Mouse (Mus musculus) urinary bladder, postnatal 4 days (tissue): ENCODE measurements around the gene Pofut2.
A peak's percentile ranks its signal among the peaks of the same experiment; 100 is the strongest.

Source experiments
- DNase-seq, 2 experiments: peaks; one replicate each; pipeline ENCODE4 v3.0.0; 2021 to 2022; ENCODE audit warnings: low spot score in 2 of 2

The Pofut2 gene

DNA sequence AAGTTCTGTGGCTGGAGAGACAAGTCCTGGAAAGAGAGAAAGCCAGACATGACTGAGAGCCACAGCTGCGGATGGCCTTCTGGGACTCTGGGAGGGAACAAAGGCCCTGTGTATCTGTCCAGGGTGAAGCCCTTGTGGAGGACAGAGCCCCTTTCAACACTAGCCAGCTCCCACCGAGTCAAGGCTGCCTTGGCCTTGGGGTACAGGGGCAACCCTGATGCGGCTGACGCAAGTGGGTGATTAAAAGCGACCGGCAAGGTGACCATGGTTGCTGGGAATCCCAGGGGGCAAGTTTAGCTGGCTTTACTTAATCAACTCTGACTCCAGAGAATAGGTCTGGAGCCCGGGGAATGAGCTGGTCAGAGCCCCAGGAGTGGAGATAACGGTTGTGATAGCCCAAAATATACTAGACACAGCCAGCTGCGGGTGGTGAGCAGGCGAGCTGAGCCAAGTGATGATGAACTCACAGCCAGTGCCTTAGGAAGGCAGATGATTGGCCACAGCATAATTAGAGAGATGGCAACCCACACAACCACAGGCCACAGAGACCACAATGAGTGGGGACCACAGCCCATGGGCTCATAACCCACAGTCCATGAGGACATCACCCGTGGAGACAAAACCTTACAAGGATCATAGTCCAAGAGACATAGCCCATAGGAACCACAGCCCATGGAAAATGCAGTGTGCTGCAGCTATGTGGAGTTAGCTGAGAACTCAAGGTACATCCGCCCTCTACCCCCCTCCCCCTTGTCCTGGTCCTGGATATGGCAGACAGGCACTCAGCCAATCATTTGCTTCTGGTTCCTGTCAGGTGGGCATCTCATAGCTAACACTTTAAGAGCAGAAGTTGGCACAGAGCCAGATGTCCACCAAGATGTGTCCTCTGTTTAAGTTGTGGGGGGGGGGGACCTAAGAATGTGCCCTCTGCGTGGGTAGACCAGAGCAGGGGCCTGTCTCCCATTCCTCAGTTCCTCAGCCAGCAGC, 29.1 kb upstream of the Pofut2 start:
- no peak for DNase-seq

DNA sequence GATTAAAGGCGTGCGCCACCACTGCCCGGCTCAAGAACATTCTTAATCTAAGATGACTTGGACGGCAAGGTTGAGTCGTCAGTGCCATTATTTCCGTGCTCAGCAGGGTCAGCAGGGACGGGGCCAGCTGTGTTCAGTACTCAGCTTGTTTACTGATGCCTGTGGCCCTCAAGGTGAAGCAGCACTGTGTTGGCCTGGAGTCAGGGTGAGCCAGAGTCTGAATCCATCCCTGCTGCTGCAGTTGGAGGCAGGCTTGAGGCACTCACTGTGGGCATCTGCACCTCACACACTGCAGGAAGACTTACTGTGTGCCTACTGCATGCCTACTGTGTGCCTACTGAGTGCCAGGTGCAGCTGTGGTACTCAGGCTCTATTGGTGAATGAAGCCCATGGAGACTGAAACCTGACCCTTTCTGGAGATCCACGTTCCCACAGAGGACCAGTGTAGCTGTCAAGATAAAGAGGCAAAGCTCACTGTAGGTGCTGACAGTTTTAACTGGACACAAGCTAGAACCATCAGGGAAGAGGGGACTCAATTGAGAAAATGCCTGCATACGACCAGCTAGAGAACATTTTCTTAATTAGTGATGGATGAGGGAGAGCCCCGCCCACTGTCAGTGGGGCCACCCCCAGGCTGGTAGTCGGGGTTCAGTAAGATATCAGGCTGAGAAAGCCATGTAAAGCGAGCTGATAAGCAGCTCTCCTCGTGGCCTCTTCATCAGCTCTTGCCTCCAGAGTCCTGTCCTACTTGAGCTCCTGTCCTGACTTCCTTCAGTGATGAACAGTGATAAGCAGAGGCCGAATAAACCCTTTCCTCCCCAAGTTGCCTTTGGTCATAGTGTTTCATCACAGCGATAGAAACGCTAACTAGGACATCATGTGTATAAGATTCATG, 26.9 kb upstream of the Pofut2 start:
- no peak for DNase-seq

DNA sequence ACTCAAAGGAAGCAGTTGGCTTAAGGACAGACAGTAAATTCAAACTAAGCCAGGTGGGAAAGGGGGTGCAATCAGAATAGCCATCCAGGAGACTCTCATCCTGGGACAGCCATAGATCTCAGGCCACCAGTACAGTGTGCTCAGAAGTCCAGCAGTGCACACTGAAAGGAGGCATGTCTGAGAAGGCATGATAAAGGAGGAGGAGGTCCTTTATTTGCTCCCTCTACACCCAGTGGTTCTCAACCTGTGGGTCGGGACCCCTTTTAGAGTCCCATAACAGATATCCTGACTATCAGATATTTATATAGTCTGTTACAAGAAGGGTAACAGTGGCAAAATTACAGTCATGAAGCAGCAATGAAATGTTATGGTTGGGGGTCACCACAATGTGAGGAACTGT, 25.8 kb upstream of the Pofut2 start:
- no peak for DNase-seq

DNA sequence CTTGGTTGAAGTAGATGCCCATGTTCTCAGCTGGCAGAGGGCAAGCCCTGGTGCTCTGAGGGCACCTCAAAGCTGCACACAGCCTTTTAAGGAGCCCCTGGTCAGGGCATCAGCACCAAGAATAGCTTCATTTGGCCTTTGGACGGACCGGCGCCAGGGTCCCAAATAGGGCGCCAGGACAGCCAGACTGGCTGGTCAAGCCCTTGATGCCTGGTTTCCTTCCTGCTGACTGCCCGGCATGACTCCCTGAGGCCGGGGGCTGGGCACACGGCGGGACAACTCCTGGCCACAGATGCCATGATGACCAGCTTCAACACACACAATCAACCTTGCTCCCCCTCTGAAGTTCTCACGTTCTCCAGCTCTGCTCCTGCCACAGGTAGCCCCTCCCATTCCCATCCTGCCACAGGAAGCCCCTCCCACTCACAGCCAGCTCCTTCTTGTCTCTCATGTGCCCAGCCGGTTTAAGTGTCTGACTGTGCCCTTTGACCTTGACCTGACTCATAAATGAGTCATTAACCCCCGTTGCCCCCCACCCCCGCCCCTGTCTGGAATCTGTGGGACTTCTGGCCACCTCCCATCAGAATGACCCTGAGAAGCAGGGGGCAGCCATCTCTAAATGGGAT, 23.9 kb upstream of the Pofut2 start:
- DNase-seq: no peak

DNA sequence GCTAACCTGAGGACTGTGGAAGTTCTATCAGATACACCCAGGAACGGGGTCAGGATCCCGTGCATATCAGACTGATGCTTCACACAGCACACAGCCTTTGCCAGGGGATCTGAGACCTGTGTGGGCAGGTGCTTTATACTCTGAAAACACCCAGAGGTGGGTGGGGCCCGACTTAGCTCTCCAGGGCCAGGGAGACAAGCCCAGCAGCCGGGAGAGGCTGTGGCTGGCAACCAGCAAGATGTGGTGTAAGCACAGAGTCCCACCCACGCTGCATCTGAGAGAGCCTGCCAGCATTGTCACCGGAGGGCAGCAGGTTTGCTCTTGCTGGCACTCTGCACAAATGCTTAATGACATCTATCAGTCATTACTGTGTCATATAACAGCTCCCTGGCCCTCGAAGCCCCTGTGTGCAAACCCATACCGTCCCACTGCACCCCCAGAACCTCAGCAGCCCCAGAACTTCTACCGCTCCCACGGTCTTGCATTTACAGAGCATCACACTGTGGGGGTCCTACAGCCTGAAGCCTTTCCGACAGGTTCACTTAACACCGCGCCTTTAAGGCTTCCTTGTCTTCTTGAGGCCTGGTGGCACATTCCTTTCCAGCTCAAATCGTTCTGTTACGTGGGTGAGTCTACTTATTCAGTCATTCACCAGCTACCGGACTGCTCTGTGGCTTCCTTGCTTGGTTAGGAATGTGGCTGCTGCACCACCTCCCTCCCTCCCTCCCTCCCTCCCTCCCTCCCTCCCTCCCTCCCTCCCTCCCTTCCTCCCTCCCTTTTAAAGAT, 21.0 kb upstream of the Pofut2 start:
- no peak for DNase-seq

DNA sequence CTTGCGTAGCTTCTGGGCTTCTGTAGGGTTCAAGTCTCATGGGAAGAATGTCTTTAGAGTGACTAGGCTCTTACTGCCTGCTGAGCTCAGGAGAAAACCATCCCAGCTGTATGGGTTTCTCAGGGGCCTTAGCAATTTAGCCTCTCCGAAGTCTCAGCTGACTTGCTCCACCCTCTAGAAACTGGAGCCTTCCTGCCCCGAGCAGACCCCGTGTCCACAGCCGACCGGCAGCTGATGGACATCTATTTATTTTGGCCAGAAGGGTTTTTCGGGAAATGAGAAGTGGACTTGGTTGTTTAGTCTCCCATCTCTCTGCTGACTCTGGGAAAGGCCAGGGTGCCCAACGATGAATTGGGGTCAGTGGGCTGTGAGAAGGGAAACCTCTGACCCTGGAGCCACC, 18.3 kb upstream of the Pofut2 start:
- no peak for DNase-seq

DNA sequence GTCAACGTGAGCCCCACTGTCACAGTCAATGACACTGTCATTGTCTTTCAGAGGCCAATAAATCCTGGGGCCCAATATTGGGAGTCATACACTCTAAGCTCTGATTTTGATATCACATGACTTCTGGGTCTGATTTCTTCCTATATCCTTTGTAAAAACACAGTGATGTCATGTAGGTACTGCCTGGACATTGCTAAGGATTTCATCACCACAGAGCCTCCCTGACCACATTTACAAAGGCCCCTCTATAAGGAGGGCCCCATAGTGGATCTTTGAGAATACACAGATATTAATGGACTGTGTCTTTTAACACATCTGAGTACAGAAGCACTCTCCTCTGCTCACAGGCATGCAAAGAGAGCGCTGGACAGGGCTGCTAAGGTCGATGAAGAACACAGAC, 16.6 kb upstream of the Pofut2 start:
- DNase-seq: no peak

DNA sequence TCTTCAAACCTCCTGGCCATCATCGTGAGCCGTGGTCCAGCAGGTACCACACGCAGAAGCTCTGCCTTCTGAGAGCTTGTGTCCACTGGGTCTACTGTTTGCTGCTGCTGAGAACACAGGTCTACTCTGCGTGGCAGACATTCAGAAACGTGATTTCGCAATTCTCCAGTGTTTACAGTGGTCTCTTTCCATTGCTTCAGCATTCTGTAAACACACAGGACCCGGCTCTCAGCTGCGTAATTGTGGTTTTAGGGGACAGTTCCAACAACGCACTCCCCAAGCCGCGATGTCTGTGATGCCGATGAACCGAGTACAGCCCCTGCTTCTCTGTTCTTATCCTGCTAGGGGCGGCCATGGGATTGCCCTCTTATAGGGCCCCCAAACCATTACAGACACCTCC, 16.1 kb upstream of the Pofut2 start:
- no peak for DNase-seq

DNA sequence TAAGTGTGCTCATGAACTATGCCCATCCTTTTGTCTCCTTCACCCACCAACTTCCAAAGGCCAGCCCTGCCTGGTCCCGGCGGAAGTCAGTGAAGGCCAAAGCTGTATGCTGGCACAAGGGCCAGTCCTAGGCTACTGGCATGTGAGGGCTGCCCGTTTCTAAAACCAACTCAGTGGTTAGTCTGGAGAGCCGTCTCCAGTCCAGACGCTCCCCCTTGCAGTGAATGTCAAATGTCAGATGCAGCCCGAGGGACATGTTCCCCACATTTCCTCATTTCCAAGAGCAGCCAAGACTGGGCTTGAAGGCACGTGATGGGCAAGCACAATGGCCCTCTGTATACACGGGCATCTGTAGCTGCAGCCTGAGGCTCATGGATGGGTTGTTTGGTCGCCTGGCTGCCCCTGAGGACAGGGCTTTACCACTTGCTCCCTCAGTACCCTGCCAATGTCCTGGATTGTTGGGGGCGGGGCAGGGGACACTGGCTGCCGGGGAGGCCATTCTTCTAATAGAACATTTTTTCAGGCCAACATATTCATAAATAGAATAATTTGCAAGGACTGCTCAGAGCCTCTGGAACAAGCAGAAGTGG, 15.4 kb upstream of the Pofut2 start:
- no peak for DNase-seq

DNA sequence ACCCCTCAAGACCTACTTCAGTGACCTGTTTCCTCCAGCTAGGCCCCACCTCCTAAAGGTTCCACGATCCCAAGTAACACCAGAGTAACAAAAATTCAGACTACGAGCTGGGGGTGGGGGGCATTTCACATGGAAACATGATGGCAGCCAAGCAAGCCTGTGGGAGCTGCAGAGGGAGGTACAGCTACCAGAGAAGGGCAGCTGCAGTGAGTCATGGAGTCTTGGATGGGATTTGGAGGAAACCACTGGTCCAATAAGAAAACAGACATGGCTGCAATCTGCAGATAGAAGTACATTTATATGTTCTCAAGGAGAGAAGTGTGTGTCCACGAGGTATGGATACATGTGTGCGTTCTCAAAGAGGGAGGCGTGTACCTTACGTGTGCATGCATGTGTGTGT, 14.2 kb upstream of the Pofut2 start:
- DNase-seq: no peak

DNA sequence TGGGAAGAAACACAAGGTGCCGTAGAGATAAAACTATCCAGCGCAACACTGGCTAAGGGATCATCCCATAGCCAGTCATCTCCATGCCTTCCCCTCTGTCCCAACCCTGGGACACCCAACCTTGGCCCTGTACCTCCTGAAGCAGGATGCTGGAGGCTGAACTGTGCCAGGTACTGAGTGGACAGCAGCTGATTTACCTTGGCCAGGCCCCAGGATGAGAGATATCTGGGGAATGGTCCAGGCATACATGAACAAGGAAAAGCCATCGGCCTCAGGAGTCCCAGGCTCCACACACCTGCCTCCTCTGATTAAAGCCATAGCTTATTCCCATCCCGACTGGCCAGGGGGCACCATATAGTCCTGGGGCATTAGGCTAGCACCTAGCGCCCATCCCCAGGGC, 12.0 kb upstream of the Pofut2 start:
- no peak for DNase-seq

DNA sequence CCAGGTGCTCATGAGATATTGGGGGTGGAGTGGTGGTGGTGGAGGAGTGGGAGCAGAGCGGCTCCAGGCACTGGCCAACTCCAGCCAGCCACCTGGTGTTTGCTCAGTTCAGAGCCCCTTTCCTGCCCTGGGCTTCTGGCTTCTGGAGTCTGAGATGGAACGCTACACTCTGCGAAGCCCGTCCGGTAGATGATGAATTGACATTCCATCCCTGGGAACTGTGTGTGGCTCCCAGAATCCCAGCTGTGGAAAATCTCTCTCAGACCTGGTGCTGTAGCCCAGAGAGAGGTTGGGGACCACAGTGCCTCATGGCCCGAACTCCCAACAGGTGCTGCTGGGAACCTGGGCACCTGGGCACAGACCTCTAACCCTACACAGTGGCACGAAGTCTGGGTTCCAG, 11.3 kb upstream of the Pofut2 start:
- DNase-seq: no peak

DNA sequence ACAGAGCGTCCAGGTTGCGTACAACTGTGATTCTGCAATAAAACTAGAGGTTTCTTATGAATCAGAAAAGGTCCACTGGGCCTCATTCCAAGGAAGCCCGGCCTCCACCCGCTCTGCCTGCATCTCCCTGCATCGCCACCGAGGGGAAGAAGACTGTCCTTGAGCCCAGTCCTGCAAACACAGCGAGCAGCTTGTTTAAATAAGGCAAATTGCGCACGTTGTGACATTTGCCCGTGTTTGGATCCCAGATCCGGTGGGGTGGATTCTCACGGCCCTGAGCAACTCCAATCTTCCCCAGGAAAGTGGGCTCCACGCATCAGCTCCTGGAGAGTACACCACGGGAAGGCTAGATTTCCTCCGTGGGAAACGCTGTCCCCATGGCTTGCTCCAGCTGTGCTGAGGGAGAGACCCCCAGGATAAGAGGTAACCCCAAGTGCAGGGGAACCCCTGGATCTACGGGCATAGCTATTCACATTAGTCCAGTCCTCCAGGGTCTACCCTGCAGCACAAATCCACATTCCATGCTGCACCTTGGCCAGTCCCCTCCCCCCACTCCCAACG, 7.7 kb upstream of the Pofut2 start:
- peak in 1 of 2 experiments; percentile 65 for DNase-seq

DNA sequence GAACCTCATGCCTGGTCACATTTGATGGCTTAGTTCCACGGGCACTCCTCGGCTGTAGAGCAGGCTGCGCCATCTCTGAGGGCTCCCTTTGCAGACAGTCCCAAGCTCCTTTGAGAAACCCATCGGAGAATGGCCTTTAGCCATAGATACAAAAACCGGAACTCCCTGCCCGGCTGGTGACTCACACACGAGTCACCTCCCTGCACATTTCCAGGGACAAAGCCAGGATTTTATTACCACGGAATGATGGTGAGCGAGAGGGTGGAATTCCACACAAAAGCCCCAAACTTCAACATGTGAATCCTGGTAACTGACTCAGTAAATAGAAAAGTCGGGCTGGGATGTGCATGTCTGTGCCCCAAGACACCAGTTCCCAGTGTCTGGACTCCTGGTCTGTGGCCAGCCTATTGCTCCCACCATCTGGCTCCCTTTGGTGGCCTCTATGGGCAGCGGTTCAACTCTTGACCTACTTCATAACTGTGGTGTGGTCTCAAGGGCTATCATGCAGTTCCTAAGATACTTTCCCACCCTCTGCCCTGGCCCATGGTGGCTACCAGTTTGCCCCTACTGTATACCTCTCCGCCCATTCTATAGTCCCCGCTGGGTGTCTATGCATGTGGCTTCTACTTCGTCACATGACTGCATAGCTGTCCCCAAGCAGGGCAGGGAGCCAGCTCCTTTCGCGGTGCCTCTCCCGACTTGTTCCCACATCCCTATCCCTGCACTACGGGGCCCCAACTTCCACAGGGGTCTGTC, 7.1 kb upstream of the Pofut2 start:
- DNase-seq: peak in 1 of 2 experiments; percentile 44

DNA sequence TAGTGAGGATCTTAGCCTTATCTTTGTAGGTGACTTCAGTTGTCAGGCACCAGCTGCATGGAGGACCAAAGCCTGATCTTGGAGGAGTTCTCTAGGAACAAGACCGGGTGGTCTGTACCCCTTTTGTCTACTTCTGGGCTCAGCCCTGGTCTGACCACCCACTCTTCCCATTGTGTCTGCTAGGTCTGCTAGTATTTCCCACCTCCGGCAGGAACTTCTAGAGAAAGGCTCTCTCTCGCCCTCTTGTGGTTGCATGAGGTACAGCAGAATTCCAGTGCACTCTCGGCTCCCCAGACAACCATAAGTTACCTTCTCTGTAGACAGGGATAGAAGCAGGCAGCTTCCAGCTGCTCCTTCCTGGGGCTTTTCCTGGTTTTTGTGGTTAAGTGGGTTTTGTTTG, 6.2 kb upstream of the Pofut2 start:
- peak; percentile 62 to 84 for DNase-seq

DNA sequence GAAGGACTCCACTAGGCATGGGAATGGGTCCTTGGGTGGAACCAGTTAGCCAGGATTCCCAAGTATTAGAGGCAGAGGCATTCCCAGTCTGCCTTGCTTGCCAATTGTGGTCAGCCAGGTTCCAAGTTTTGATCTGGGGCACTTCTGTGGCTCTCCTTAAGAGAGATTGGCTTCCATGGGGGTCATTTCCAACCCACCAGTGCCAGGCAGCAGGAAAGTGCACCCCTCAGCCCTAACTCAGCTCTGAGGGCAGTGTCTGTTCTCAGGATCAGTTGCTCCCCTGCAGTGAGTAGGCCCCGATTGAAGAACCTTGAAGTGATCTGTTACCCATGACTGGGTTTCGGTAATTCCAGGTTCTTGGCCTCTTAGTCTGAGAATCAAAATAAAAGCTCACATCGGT, 3.8 kb upstream of the Pofut2 start:
- no peak for DNase-seq

DNA sequence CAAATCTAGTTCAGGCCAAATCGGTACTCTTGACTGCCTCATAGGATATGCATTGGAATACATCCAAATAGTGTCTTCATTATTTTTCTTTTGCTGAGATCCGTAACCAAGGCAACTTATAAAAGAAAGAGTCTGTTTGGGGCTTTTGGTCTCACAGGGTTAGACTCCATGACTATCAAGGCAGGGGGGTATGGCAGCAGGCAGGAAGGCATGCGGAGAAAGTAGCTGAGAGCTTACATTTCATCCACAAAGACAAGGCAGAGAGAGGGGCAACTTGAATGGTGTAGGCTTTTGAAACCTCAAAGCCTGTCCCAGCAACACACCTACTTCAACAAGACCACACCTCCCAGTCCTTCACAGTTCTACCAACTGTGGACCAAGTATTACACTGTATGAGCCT, 3.3 kb upstream of the Pofut2 start:
- no peak for DNase-seq

DNA sequence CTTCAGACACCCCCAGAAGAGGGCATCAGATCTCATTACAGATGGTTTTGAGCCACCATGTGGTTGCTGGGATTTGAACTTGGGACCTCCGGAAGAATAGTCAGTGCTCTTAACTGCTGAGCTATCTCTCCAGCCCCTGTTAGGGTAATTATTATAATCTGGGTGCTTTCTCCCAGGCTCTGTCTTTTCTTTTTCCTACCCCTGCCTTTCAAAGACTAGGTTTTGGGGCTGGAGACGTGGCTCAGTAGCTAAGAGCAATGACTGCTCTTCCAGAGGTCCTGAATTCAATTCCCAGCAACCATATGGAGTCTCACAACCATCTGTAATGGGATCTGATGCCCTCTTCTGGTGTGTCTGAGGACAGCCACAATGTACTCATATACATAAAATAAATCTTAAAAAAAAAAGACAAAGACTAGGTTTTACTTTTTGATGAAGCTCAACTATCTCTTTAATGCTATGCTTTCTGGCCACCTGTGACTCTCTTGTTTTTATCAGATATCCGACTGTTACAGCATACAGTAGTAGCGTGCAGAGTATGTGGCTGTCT, 902 bp upstream of the Pofut2 start:
- no peak for DNase-seq

DNA sequence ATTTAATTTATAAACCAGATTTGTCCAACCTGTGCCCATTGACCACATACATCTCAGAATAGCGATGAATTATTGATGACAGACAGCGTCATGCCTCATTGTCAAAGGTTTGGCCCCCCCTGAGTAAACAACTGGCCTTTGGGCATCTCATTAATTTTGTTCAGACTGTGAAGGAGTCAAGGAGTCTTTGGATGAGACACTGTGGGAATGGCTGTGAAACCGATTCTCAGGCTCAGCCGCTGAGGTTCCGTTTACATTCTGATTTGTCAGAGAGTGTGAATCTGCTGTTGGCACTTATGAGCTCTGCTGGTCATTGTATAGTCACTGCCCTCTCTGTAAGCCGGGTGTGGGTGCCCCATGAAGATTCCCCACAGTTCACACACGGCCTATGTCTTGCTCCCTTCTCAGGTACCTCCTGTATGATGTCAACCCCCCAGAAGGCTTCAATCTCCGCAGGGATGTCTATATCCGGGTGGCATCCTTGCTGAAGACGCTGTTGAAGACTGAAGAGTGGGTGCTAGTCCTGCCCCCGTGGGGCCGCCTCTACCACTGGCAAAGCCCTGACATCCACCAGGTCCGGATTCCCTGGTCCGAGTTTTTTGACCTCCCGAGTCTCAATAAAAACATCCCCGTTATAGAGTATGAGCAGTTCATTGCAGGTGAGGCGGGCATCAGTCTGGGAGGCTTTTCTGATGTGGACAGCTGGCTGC, 1.3 kb downstream of the Pofut2 start:
- no peak for DNase-seq
